Mouse (Mus musculus): ENCODE measurements around the gene Lrrc2. TPM values are rescaled to one million over a fixed set of nuclear protein-coding genes. Genes with fewer than 3 reads are reported as not detected.
A peak's percentile ranks its signal among the peaks of the same experiment; 100 is the strongest.

The Lrrc2 gene
- total RNA-seq, 1 experiment, result 20.2 TPM

- no peak overlapping the region for H3K27ac ChIP-seq (ENCODE audit: insufficient read depth, low read depth, low read length, poor library complexity, severe bottlenecking)
- no peak for DNase-seq (ENCODE audit: low read depth, low spot score)
- TF ChIP-seq CHD2 (IDR thresholded peaks at IDR 0.05; ENCODE audit: low read depth, low read length) (no peak), ZNF384 (IDR thresholded peaks at IDR 0.05; ENCODE audit: low read depth, low read length) (no peak), MAFK (IDR thresholded peaks at IDR 0.05; ENCODE audit: insufficient read depth, low read depth, low read length) (no peak), ZC3H11A (IDR thresholded peaks at IDR 0.05; ENCODE audit: borderline replicate concordance, low read depth, low read length) (no peak), HCFC1 (IDR thresholded peaks at IDR 0.05; ENCODE audit: borderline replicate concordance, insufficient read depth, low read length) (no peak)
- no peak overlapping the region for H3K9ac ChIP-seq (ENCODE audit: insufficient read depth, low read depth, low read length, poor library complexity, severe bottlenecking)
- in situ Hi-C loops (cut with MboI; ENCODE audit: low sequenced_read_pairs in 2 of 2, unreplicated experiment in 2 of 2), result no loop called here
- H3K4me1 ChIP-seq (ENCODE audit: control insufficient read depth in 2 of 2, insufficient read depth in 2 of 2, low read length in 2 of 2, poor library complexity in 1 of 2), result peaks cover 6 to 20% of the 10 kb centered on the region in 2 experiments
- no peak overlapping the region for H3K4me3 ChIP-seq (ENCODE audit: insufficient read depth in 1 of 2, low read depth in 1 of 2, low read length in 2 of 2, poor library complexity in 1 of 2, severe bottlenecking in 1 of 2)
- no peaks in the 10 kb centered on the region; the same call in 1 of the 2 replicates for H3K36me3 ChIP-seq (ENCODE audit: control insufficient read depth, insufficient read depth, low read length, poor library complexity, severe bottlenecking)
- no peaks in the 10 kb centered on the region for H3K9me3 ChIP-seq (ENCODE audit: control insufficient read depth, insufficient read depth, low read depth, low read length)
These were observed 34.6 kb downstream of the Lrrc2 start for GRCm38 (mm10) chr9:110985951-110986350.

- no peak overlapping the region for H3K9ac ChIP-seq (ENCODE audit: insufficient read depth, low read depth, low read length, poor library complexity, severe bottlenecking)
- H3K36me3 ChIP-seq (ENCODE audit: control insufficient read depth, insufficient read depth, low read length, poor library complexity, severe bottlenecking), result no peaks in the 10 kb centered on the region
- H3K27ac ChIP-seq (ENCODE audit: insufficient read depth, low read depth, low read length, poor library complexity, severe bottlenecking), result no peak overlapping the region
- TF ChIP-seq HCFC1 (IDR thresholded peaks at IDR 0.05; ENCODE audit: borderline replicate concordance, insufficient read depth, low read length) (no peak), ZC3H11A (IDR thresholded peaks at IDR 0.05; ENCODE audit: borderline replicate concordance, low read depth, low read length) (no peak), ZNF384 (IDR thresholded peaks at IDR 0.05; ENCODE audit: low read depth, low read length) (no peak), MAFK (IDR thresholded peaks at IDR 0.05; ENCODE audit: insufficient read depth, low read depth, low read length) (no peak), CHD2 (IDR thresholded peaks at IDR 0.05; ENCODE audit: low read depth, low read length) (no peak)
- no peak overlapping the region for H3K4me3 ChIP-seq (ENCODE audit: insufficient read depth in 1 of 2, low read depth in 1 of 2, low read length in 2 of 2, poor library complexity in 1 of 2, severe bottlenecking in 1 of 2)
- H3K9me3 ChIP-seq (ENCODE audit: control insufficient read depth, insufficient read depth, low read depth, low read length), result no peaks in the 10 kb centered on the region
- DNase-seq (ENCODE audit: low read depth, low spot score), result no peak
- H3K4me1 ChIP-seq (ENCODE audit: control insufficient read depth in 2 of 2, insufficient read depth in 2 of 2, low read length in 2 of 2, poor library complexity in 1 of 2), result peaks cover 6 to 19% of the 10 kb centered on the region in 2 experiments
- in situ Hi-C loops (cut with MboI; ENCODE audit: low sequenced_read_pairs in 2 of 2, unreplicated experiment in 2 of 2), result no loop called here
These were observed 36.0 kb downstream of the Lrrc2 start for GRCm38 (mm10) chr9:110987331-110987730.

- H3K9ac ChIP-seq (ENCODE audit: insufficient read depth, low read depth, low read length, poor library complexity, severe bottlenecking), result no peak overlapping the region
- in situ Hi-C loops (cut with MboI; ENCODE audit: low sequenced_read_pairs in 2 of 2, unreplicated experiment in 2 of 2), result no loop called here
- no peaks in the 10 kb centered on the region for H3K36me3 ChIP-seq (ENCODE audit: control insufficient read depth, insufficient read depth, low read length, poor library complexity, severe bottlenecking)
- H3K27ac ChIP-seq (ENCODE audit: insufficient read depth, low read depth, low read length, poor library complexity, severe bottlenecking), result no peak overlapping the region
- H3K4me3 ChIP-seq (ENCODE audit: insufficient read depth in 1 of 2, low read depth in 1 of 2, low read length in 2 of 2, poor library complexity in 1 of 2, severe bottlenecking in 1 of 2), result no peak overlapping the region
- no peaks in the 10 kb centered on the region for H3K9me3 ChIP-seq (ENCODE audit: control insufficient read depth, insufficient read depth, low read depth, low read length)
- H3K4me1 ChIP-seq (ENCODE audit: control insufficient read depth in 2 of 2, insufficient read depth in 2 of 2, low read length in 2 of 2, poor library complexity in 1 of 2), result peaks cover 5 to 19% of the 10 kb centered on the region in 2 experiments
- DNase-seq (ENCODE audit: low read depth, low spot score), result no peak
- peak; percentile 55; the same call in 1 of the 2 replicates for TF ChIP-seq ZNF384 (IDR thresholded peaks at IDR 0.05; ENCODE audit: low read depth, low read length)
- no peak for TF ChIP-seq CHD2 (IDR thresholded peaks at IDR 0.05; ENCODE audit: low read depth, low read length)
- no peak for TF ChIP-seq ZC3H11A (IDR thresholded peaks at IDR 0.05; ENCODE audit: borderline replicate concordance, low read depth, low read length)
These were observed 36.7 kb downstream of the Lrrc2 start for GRCm38 (mm10) chr9:110988078-110988477.

GRCm38 (mm10) chr9:110989141-110989540, 37.8 kb downstream of the Lrrc2 start:
- H3K36me3 ChIP-seq (ENCODE audit: control insufficient read depth, insufficient read depth, low read length, poor library complexity, severe bottlenecking), result no peaks in the 10 kb centered on the region
- H3K4me3 ChIP-seq (ENCODE audit: insufficient read depth in 1 of 2, low read depth in 1 of 2, low read length in 2 of 2, poor library complexity in 1 of 2, severe bottlenecking in 1 of 2), result no peak overlapping the region
- no peaks in the 10 kb centered on the region for H3K9me3 ChIP-seq (ENCODE audit: control insufficient read depth, insufficient read depth, low read depth, low read length)
- H3K27ac ChIP-seq (ENCODE audit: insufficient read depth, low read depth, low read length, poor library complexity, severe bottlenecking), result no peak overlapping the region
- peaks cover 2 to 14% of the 10 kb centered on the region in 2 experiments for H3K4me1 ChIP-seq (ENCODE audit: control insufficient read depth in 2 of 2, insufficient read depth in 2 of 2, low read length in 2 of 2, poor library complexity in 1 of 2)
- TF ChIP-seq CHD2 (IDR thresholded peaks at IDR 0.05; ENCODE audit: low read depth, low read length) (no peak), ZNF384 (IDR thresholded peaks at IDR 0.05; ENCODE audit: low read depth, low read length) (no peak), HCFC1 (IDR thresholded peaks at IDR 0.05; ENCODE audit: borderline replicate concordance, insufficient read depth, low read length) (no peak), ZC3H11A (IDR thresholded peaks at IDR 0.05; ENCODE audit: borderline replicate concordance, low read depth, low read length) (no peak), MAFK (IDR thresholded peaks at IDR 0.05; ENCODE audit: insufficient read depth, low read depth, low read length) (no peak)
- in situ Hi-C loops (cut with MboI; ENCODE audit: low sequenced_read_pairs in 2 of 2, unreplicated experiment in 2 of 2), result no loop called here
- no peak for DNase-seq (ENCODE audit: low read depth, low spot score)
- H3K9ac ChIP-seq (ENCODE audit: insufficient read depth, low read depth, low read length, poor library complexity, severe bottlenecking), result no peak overlapping the region

- TF ChIP-seq ZNF384 (IDR thresholded peaks at IDR 0.05; ENCODE audit: low read depth, low read length) (no peak), CHD2 (IDR thresholded peaks at IDR 0.05; ENCODE audit: low read depth, low read length) (no peak), ZC3H11A (IDR thresholded peaks at IDR 0.05; ENCODE audit: borderline replicate concordance, low read depth, low read length) (no peak), HCFC1 (IDR thresholded peaks at IDR 0.05; ENCODE audit: borderline replicate concordance, insufficient read depth, low read length) (no peak), MAFK (IDR thresholded peaks at IDR 0.05; ENCODE audit: insufficient read depth, low read depth, low read length) (no peak)
- H3K36me3 ChIP-seq (ENCODE audit: control insufficient read depth, insufficient read depth, low read length, poor library complexity, severe bottlenecking), result no peaks in the 10 kb centered on the region
- H3K27ac ChIP-seq (ENCODE audit: insufficient read depth, low read depth, low read length, poor library complexity, severe bottlenecking), result no peak overlapping the region
- H3K4me3 ChIP-seq (ENCODE audit: insufficient read depth in 1 of 2, low read depth in 1 of 2, low read length in 2 of 2, poor library complexity in 1 of 2, severe bottlenecking in 1 of 2), result no peak overlapping the region
- H3K9ac ChIP-seq (ENCODE audit: insufficient read depth, low read depth, low read length, poor library complexity, severe bottlenecking), result no peak overlapping the region
- H3K9me3 ChIP-seq (ENCODE audit: control insufficient read depth, insufficient read depth, low read depth, low read length), result no peaks in the 10 kb centered on the region
- H3K4me1 ChIP-seq (ENCODE audit: control insufficient read depth in 2 of 2, insufficient read depth in 2 of 2, low read length in 2 of 2, poor library complexity in 1 of 2), result peaks cover 2 to 13% of the 10 kb centered on the region in 2 experiments
- DNase-seq (ENCODE audit: low read depth, low spot score), result no peak
- in situ Hi-C loops (cut with MboI; ENCODE audit: low sequenced_read_pairs in 2 of 2, unreplicated experiment in 2 of 2), result no loop called here
These were observed 38.2 kb downstream of the Lrrc2 start for GRCm38 (mm10) chr9:110989543-110989942.

Measured in ES-E14 (cell line).